Mouse (Mus musculus) CD4-positive helper T cell, adult 2 months (primary cell): ENCODE measurements around the gene Dnah12.
"Not testable (repeated sequence)": the region's sequence is repeated elsewhere in the genome, so short reads cannot be mapped to it uniquely, and the experiment has no call there.

Source experiments
- DNase-seq: peaks from one replicate; pipeline ENCODE4 v3.0.0-alpha.2; 2012; ENCODE audit warnings: low read depth, missing footprints, low spot score

The Dnah12 gene

GRCm38 (mm10) chr14:26692974-26693373 lies at the start of gene Dnah12:
Gene Dnah12 (plus strand): TSS chr14:26693274.
- DNase-seq, result no peak

DNA sequence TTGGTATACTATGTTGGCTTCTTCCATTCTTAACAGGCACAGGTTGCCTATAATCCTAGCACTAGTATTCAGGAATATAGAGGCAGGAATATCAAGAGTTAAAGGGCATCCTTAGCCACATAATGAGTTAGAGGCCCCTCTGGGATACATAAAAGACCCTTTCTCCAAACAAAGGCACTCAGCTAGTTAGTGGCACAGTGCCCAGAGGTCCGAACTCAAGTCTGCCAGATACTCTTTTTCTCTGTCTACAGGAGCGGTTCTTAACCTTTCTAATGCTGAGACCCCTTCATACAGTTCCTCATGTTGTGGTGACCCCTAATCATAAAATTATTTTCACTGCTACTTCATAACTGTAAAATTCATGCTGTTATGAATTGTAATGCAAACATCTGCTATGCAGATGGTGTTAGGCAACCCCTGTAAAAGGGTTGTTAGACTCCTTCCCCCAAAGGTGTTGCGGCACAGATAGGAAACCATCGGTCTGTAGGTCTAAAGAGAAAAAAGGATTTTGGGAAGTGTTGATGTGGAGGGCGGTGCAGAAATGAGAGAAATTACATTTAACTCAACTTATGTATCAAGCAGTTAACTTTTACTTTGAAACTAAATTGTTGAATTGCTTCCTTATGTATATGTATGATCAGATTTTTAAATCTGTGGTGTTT lies 47.0 kb upstream of the Dnah12 start:
- DNase-seq, result no peak

- no peak for DNase-seq
Measured at GRCm38 (mm10) chr14:26647811-26648210, 45.3 kb upstream of the Dnah12 start.

DNA sequence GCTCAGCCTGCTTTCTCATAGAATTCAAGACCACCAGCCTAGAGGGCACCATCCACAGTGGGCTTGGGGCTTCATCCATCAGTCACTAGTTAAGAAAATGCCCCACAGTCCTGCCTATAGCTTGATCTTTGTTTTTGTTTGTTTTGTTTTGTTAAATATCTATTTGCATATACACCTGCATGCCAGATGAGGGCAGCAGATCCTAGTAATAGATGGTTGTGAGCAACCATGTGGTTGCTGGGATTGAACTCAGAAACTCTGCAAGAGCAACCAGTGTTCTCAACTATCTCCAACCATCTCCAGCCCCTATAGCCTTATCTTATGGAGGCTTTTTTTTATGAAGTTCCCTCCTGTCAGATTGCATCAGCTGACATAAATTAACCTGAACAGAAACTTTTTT lies 41.2 kb upstream of the Dnah12 start:
- peak; percentile 67 for DNase-seq

DNA sequence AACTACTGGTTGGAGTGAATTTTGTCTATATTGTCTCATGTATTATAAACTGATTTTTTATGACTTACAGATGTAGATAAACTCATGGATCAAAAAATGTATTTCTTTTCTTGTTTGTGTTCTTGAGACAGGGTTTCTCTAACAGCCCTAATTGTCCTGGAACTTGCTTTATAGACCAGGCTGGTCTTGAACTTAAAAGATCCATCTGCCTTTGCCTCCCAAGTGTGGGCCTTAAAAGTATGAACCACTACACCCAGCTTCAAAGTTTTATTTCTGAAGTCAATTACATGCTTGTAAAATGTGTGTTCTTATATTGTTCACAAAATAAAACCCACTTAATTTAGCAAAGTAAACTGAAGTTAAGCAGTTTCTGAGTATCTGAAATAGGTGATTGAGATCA lies 34.9 kb upstream of the Dnah12 start:
- no peak for DNase-seq

- no peak for DNase-seq
Measured at GRCm38 (mm10) chr14:26660233-26660632, 32.8 kb upstream of the Dnah12 start.

DNA sequence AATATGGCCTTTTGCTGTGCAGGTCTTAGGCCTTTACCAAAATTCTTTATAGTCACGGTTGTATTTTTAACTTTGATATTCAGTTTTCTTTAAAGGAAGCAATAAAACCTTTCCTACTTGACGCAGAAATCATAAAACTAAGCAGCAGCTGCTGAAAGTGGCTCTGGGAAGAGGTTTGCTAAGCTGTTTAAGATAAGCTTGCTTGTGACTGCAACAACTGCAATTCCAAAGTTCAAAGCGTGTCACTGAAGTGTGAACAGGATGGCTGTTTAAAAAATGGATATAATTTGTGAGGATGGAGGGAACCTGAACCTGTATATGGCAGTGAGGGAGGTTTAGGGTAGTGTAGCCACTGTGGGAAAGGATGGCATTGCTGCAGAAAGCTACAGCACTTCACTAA lies 31.1 kb upstream of the Dnah12 start:
- DNase-seq, result no peak

- no peak for DNase-seq
Measured at GRCm38 (mm10) chr14:26662488-26662887, 30.6 kb upstream of the Dnah12 start.

DNA sequence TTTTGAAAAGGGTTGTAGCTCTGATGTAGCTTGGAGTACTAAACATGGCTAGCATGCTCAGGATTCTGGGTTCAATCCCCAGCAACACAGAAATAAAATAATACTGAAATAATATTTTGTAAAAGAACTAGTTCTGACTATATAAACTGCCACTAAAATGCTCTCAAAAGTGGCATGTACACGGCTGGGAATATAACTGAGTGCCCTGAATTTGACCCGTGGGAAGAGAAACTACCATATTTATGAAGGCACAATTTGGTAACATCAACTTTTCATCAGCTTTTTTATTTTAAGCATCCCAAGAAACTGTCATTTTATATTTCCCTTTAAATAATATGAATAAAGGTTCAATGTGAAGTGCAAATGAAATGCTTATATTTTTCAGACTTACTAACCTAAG lies 29.2 kb upstream of the Dnah12 start:
- DNase-seq, result no peak

DNA sequence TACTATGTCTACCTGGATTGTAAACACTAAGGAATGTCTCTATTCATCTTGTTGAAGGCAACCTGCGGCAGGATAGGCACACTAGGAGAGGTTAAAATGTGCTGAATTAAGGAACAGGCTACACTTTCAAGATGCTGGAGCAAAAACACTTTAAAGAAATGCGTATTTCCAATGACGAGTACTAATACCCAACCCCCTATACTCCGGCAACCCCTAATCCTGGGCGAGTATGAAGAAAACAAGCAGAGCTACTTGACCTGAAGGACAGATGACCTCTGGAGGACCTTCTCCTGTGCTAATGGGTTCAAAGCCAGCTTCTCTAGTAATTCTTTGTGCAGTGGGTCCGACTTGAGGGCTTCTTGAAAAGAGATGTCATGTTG lies 25.1 kb upstream of the Dnah12 start:
- no peak for DNase-seq

GRCm38 (mm10) chr14:26668371-26669291 lies 24.4 kb upstream of the Dnah12 start:
- peak; percentile 50 for DNase-seq

DNA sequence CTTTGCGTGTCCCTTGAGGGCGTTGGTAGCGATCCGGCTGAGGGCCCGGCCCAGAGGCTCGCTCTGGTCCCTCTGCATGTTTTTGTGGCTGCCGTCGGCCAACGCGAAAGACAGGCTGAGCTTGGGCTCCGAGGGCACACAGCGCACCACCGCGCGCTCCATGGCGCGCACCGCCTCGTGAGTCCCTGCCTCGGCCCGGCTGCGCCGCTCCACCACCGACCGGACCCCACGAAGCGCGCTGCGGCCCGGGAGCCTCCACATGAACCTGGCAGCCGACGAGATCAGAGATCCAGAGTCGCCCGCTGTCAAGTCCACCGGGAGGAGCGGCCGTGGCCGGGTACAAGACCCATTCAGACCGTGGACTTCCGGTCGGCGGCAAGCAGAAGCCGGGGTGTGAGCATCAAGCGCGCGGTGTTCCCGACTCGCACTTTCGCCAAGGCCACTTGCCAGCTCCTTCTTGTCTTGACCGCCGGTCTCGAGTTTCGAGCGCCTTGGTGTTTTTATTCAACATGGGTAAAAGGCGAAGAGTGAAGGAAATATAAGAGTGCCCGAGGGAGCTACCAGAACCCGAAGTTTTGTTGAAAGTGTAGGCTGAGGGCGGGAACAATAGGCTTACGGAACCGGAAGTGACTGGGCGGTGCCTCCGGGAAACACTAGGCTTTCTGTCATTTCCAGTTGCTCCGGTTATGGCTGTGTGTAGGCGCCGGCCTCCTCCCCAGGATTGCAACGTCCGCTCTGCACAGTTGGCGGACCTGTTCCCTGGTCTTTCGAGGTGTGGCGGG lies 23.6 kb upstream of the Dnah12 start, which contains the start of gene Pde12:
Gene Pde12, minus strand, starts transcription at position 592 of the 782 bp plus-strand sequence.
- peak; percentile 92 for DNase-seq

- no peak for DNase-seq
Measured at GRCm38 (mm10) chr14:26670964-26671363, 22.1 kb upstream of the Dnah12 start.

DNA sequence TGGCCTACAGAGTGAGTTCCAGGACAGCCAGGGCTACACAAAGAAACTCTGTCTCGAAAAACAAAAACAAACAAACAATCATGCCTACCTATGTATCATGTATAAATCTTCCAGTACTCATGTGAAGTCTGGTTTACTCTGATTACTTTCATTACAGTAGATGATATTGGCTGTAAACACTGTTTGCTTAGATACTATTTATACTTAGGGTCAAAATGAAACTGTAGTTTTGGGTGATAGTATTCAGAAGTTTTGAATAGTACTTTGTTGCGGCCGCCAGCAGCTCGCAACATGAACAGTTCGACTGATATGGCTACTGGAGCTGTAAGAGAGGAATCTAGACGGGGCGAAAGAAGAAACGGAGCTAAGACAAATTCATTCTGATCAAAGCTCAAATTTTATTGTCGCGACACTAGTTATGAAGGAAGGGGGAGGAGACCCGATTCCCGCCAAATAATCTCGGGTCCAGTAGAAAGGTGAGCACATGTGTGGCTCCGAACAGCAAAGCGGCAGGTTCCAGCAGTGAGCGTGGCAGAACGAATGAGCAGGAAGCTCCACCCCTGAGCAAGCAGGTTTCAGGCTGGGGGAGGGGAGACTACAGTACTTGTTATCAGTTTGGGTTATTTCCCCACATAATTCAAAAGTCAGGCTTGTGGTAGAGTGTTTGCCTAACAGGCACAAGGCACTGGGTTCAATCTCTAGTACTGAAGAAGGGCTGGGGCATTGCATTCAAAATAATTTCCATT lies 21.0 kb upstream of the Dnah12 start:
- DNase-seq, result peak; percentile 53

DNA sequence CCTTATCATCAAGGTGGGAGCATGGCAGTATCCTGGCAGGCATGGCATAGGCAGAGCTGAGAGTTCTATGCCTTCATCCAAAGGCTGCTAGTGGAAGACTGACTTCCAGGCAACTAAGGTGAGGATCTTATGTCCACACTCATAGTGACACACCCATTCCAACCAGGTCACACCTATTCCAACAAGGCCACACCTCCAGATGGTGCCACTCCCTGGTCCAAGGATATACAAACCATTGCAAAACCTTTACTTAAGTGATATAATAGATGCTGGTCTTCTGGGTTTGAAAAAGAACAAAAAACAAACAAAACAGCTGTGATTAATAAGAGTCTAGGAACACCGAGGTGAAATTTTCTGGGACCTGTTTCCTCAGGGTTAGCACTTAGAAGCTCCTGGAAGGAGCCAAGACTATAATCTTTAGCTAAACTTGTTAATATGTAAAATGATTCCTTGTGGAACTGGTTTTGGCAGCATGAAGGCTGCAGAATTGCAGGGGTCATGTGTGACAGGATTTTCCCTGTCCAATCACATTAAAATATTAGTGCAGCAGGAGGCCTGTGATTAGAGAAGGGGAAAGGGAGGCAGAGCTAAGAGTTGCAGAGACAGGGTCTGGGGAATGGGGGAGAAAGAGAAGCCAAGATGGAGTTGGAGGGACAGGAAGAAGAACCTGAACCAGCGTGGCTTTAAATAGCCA lies 18.5 kb upstream of the Dnah12 start:
- DNase-seq, result not testable (repeated sequence)

- DNase-seq, result no peak
Measured at GRCm38 (mm10) chr14:26675371-26675770, 17.7 kb upstream of the Dnah12 start.

GRCm38 (mm10) chr14:26675791-26676190 lies 17.3 kb upstream of the Dnah12 start:
- no peak for DNase-seq

DNA sequence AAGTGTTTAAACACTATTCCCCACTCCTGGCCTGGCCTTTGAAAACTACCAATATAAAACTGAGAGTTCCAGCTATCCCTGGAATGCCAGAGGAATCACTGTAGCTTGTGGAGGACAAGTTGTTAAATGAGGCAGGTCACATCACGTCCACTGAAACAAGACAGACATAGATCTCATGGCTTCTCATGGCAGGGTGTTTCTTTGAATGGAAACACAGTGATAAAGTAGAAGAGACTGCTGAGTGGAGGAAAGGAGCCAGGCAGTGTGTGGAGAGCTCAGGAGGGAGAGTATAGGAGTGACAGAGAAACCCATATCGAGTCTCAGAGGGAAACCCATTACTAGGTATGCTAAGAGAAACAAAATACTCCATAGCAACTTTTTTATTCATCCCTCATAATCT lies 2.3 kb upstream of the Dnah12 start:
- no peak for DNase-seq

GRCm38 (mm10) chr14:26691363-26691762 lies 1.7 kb upstream of the Dnah12 start:
- no peak for DNase-seq

- DNase-seq, result peak; percentile 42
Measured at GRCm38 (mm10) chr14:26697912-26698311, 4.8 kb downstream of the Dnah12 start.

GRCm38 (mm10) chr14:26705246-26705645 lies 12.2 kb downstream of the Dnah12 start:
- DNase-seq, result not testable (repeated sequence)
